Mouse (Mus musculus) cerebellum, postnatal 10 days (tissue): Measurements from ENCODE around the gene Zfp661.
"Not testable (repeated sequence)": the region's sequence is repeated elsewhere in the genome, so short reads cannot be mapped to it uniquely, and the experiment has no call there.

Experiments
- DNase-seq, 2 experiments: peaks; one replicate each; pipeline ENCODE4 v3.0.0; 2021; ENCODE audit warnings: mixed read lengths in 2 of 2

Gene Zfp661

GRCm38 (mm10) chr2:127586694-127587513 is at the start of gene Zfp661, which contains the start of gene Mrps5:
Gene Zfp661, minus strand, starts transcription at chr2:127587094.
Gene Mrps5, plus strand, starts transcription at chr2:127587222.
- DNase-seq = peak; percentile 94

DNA sequence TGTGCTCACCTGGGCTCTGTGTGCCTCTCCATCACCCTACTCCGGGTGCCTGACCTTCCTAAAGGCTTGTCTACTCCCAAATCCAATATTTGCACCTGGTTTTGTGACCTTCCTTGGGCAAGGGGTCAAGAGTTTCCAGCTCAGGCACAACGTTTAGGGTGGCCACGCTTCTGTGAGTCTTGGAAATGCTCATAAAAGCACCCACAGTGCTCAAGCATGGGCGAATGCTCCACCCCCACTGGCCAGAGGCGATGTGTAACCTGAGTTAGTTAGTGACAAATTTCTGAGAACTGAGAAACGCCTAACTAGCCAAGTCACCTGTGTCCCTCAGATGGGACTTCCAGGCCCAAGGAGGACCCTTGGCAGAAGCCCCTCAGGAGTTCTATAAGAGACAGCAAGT is 48.7 kb upstream of the Zfp661 start:
- no peak for DNase-seq

DNA sequence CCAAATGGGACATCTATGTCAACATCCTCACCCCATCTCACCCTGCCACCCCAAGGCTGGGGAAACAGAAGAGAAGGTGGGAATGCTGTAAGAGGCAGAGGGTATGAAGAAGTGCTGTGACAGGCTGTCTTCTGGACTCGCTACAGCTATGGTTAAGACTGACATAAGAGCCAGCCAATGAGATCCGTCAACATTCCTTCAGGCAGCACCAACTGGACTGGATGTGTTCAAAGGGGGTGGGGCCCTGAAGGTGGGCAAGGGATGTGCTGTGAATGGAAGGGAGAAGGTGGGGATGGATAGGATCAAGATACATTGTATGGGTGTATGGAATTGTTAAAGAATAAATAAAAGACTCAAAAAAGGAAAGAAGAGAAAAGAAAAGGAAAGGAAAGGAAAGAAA is 45.7 kb upstream of the Zfp661 start:
- no peak for DNase-seq

- peak; percentile 91 to 96 for DNase-seq
Measured at GRCm38 (mm10) chr2:127627990-127628570, 41.2 kb upstream of the Zfp661 start.

DNA sequence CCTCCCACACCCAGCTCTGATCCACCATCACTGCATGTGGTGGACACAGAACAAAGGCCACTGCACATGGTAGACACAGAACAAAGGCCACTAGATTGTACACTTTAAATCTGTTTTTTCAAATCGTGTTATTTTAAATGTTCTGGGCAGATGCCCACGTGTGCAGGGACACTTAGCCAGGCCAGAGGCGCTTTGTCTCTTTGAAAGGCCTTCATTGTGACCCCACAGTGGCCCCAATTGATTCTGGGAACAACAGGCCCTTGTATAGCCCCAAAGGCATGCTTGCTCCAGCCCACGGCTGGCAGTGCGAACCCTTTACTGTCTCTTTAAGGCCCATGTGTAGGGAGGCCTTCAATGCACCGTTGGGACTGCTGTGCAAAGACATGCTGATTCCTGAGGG is 40.5 kb upstream of the Zfp661 start:
- DNase-seq = peak in 1 of 2 experiments; percentile 14

DNA sequence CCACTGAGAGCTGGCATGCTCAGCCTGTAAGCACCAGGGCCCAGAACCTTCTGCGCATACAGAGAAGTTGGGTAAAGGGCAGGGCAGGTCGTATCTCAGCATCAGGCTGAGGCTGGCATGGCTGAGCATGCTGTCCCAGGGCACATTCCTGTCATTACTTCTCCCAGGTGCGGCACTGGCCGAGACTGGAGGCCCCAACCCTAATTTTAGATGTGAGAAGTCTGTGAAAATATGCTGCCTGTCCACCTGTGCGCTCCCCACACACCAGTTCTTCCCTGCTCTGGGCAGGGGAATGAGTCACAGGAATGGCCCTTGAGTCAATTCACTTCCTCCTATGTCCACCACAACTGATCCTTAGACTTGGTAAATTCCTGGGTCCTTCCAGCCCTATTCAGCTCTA is 38.8 kb upstream of the Zfp661 start:
- DNase-seq = no peak

DNA sequence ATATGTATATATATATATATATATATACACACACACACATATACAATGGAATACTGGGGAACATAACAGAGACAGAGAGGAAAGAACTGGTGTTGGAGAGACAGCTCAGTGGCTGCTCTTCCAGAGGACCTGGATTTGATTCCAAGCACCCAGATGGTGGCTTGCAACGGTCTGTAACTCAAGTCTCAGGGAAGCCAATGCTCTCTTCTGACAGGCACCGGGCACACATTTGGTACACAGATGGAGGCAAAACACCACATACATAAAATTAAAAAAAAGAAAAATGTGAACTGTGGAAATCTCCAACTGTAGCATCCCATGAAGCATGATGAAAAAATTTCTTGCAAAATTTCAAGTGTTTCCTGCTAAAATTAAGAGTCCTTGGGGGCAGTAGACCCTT is 37.9 kb upstream of the Zfp661 start:
- DNase-seq = no peak

- peak in 1 of 2 experiments; percentile 34 for DNase-seq
Measured at GRCm38 (mm10) chr2:127622065-127622464, 35.2 kb upstream of the Zfp661 start.

- DNase-seq = no peak
Measured at GRCm38 (mm10) chr2:127619311-127619710, 32.4 kb upstream of the Zfp661 start.

- no peak for DNase-seq
Measured at GRCm38 (mm10) chr2:127612288-127612687, 25.4 kb upstream of the Zfp661 start.

DNA sequence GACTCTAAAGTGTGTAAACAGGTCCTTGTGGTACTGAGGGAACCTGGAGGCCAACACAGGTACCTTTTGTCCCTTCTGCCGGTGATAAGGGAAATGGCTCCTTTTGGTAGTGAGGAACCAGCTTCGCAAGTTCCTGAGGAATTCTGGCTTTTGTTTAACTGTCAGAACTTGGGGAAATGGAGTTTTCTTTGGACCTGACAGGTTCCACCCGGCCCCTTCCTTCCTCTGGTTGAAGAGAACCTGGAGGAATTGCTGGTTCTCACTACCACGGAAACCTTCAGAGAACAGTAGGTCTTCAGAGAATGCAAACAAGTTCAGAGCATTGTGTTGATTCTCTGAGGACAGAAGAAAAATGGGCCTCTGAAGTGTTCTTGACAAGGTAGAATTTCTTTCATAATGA is 24.5 kb upstream of the Zfp661 start:
- DNase-seq = no peak

DNA sequence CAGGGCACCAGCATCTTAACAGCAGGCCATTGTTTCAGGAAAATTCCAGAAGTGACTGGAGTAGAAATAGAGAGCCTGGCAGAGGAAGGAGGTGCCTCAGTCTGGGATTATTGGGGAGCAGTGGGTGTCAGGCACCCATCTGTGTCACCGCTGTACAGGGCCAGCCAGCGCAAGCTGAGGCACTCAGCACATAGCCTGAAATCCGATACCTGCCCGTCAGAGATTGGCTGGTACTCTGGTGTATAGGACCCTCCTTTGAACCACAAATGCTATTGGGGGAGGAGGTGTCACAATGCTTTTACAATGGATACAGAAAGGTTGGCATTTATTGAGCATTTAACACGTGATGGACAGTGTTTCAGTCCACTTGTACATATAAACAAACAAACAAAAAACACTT is 22.1 kb upstream of the Zfp661 start:
- no peak for DNase-seq

GRCm38 (mm10) chr2:127608234-127608633 is 21.3 kb upstream of the Zfp661 start:
- peak; percentile 56 to 85 for DNase-seq

GRCm38 (mm10) chr2:127605203-127605602 is 18.3 kb upstream of the Zfp661 start:
- no peak for DNase-seq

GRCm38 (mm10) chr2:127603383-127603782 is 16.5 kb upstream of the Zfp661 start:
- not testable (repeated sequence) for DNase-seq

DNA sequence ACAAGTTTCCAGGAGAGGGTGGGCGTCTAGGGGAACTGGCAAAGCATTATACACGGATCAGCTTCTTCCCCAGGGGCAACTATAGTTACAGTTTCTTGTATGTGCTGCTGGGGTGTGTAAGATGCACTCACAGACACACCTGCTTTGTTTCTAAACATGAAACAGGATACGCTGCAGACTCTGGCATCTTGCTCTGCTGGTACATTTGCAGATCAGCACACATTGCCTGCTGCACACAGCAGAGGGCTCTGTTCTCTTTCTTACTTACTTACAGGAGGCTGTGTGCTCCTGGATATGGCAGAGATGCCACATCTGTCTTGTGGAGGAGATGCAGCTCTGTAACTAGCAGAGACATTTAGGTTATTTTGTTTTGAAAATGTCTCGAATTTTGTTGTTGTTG is 3.9 kb upstream of the Zfp661 start:
- DNase-seq = no peak

- no peak for DNase-seq
Measured at GRCm38 (mm10) chr2:127590204-127590603, 3.3 kb upstream of the Zfp661 start.

DNA sequence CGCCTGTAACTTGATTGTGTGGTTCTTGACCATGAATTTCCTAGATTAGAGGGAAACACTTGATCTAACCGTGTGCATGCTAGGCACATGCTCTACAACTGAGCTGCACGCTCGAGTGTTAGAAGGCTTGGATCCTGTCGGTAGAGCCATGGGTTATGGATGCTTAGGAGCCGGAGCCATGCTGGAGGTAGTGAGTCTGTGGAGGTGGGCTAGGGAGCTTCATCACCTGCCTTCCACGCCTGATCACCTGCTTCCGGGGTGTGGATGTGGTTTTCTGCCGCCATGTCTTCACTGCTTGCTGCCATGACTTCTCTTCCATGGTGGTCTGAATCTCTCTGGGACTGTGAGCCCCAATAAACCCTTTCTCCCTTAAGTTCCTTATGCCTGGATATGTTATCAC is 2.0 kb upstream of the Zfp661 start:
- no peak for DNase-seq

GRCm38 (mm10) chr2:127587514-127587844 is 585 bp upstream of the Zfp661 start:
- peak in 1 of 2 experiments; percentile 24 for DNase-seq

GRCm38 (mm10) chr2:127584436-127584858 is 2.4 kb downstream of the Zfp661 start:
- peak; percentile 96 to 97 for DNase-seq

GRCm38 (mm10) chr2:127573322-127573721 is 13.6 kb downstream of the Zfp661 start:
- no peak for DNase-seq

DNA sequence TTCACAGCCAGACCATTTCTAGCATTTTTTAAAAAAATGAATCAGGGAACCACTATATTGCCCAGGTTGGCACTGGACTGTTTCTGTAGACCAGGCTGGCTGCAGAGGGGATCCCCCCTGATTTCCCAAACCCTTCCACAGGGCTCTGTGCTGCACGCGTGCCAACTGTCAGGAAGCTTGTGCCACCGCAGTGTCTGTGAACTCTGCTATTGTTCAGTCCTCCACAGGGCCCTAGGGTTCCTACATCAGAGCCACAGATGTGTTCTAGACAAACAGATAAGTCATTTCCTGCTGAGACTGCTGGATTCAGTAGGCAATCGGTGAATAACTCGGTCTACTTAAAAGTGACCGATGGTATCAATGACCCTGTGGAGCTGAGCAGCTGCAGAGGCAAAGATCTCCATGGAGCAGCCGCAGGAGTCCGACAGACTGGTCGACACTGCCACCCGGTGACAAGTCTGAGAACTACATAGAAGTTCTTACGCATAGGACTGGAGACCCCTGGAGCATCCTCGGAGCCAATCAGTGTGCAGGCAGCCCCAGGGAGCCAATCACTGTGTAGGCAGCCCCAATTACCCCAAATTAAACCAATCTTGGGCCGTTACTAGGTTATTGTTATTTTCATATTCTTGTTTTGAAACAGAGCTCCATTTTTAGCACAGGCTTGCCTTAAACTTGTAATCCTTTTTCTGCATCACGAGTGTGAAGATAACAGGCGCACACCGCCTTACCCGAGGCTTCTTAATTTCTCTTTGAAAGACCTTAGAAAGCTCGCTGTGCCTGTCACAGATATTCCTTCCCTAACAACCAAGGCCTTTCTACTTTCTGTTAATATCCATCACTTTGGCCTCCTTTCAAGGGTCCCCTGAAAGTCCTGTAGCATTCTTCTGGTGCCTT is 27.6 kb downstream of the Zfp661 start:
- peak; percentile 97 to 98 for DNase-seq

GRCm38 (mm10) chr2:127551078-127551477 is 35.8 kb downstream of the Zfp661 start:
- DNase-seq = peak; percentile 92
